Mouse (Mus musculus) hindbrain, embryonic 11.5 days (tissue): ENCODE measurements around the gene Rsph1. TPM values are rescaled to one million over a fixed set of nuclear protein-coding genes. Genes with fewer than 3 reads are reported as not detected.

Experiments used
- ATAC-seq: fragments of 200-750 bp; cut with Nextera tagmentation; 2 replicates; pipeline ENCODE4 v1.8.0; 2017; ENCODE audit warnings: mild to moderate bottlenecking, moderate TSS enrichment, moderate library complexity; ENCODE audit not compliant: low FRiP score
- DNase-seq: peaks from one replicate; pipeline ENCODE4 v3.0.0-alpha.2; 2015; ENCODE audit warnings: low spot score
- H3K27ac ChIP-seq: fragments of 300-500 bp; sonication (generic); 2 replicates; pipeline ENCODE4 v1.5.1; 2014; ENCODE audit warnings: mild to moderate bottlenecking, low read depth, low read length
- H3K27me3 ChIP-seq: fragments of 300-500 bp; sonication (generic); 2 replicates; pipeline ENCODE4 v1.6.1; 2014; ENCODE audit warnings: mild to moderate bottlenecking, low read length, moderate library complexity, mixed read lengths; ENCODE audit not compliant: control insufficient read depth, insufficient read depth
- H3K36me3 ChIP-seq: fragments of 300-500 bp; sonication (generic); 2 replicates; pipeline ENCODE4 v1.6.1; 2014; ENCODE audit warnings: mild to moderate bottlenecking, low read length, moderate library complexity, mixed read lengths; ENCODE audit not compliant: control insufficient read depth, insufficient read depth
- H3K4me1 ChIP-seq: fragments of 300-500 bp; sonication (generic); replicated peaks from 2 replicates; pipeline ENCODE4 v1.6.1; 2014; ENCODE audit warnings: low read length, mixed read lengths; ENCODE audit not compliant: control insufficient read depth, insufficient read depth
- H3K4me2 ChIP-seq: fragments of 300-500 bp; sonication (generic); replicated peaks from 2 replicates; pipeline ENCODE4 v1.6.1; 2014; ENCODE audit warnings: mild to moderate bottlenecking, low read depth, low read length
- H3K4me3 ChIP-seq: fragments of 300-500 bp; sonication (generic); 2 replicates; pipeline ENCODE4 v1.5.1; 2014; ENCODE audit warnings: low read depth, low read length
- H3K9ac ChIP-seq: fragments of 300-500 bp; sonication (generic); 2 replicates; pipeline ENCODE4 v1.6.1; 2014; ENCODE audit warnings: low read depth, low read length
- H3K9me3 ChIP-seq: fragments of 300-500 bp; sonication (generic); 2 replicates; pipeline ENCODE4 v1.6.1; 2016; ENCODE audit warnings: low read length; ENCODE audit not compliant: control insufficient read depth
- WGBS: fragments of 180-500 bp; shearing (Covaris S2); extraction: QIAGEN DNeasy Blood & Tissue Kit; methylation state at CpG from one replicate; pipeline ENCODE4 v1.1.7; 2014; 5-methylcytosine and 5-hydroxymethylcytosine counted together
- polyA plus RNA-seq: library from polyadenylated mRNA; unstranded; fragments of >200 nt; fragmentation: Nextera tagmentation; extraction: Ambion mirVana; gene quantifications from 2 replicates; pipeline ENCODE4 v1.2.1, GENCODE M21; 2014

Gene Rsph1
- polyA plus RNA-seq, 1 experiment from 2014 or later: 5.1 TPM

DNA sequence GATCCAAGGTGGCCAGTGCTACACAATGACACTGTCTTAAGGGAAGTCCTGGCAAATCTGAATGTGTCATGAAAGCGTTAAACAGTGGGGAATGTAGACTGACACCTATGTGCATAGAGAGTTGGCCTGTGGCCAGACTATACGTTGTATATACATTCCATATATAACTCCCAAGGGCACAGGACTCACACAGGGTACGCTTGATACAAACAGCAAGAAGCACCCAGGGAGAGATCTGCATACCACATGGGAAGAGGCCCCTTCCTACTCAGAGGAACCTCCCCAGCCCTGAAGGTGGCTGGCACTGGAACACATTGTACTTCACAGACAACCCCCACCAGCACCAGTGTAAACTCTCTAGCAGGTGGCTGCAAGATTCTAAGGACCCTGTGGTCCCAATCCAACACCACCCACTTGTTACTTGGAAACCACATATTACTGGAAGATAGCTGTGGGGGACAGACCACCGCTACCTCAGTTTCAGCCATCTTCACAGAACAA is 54.3 kb downstream of the Rsph1 start:
- 77% methylated on average over 4 of the region's 4 CpGs for WGBS
- ATAC-seq: no peak

DNA sequence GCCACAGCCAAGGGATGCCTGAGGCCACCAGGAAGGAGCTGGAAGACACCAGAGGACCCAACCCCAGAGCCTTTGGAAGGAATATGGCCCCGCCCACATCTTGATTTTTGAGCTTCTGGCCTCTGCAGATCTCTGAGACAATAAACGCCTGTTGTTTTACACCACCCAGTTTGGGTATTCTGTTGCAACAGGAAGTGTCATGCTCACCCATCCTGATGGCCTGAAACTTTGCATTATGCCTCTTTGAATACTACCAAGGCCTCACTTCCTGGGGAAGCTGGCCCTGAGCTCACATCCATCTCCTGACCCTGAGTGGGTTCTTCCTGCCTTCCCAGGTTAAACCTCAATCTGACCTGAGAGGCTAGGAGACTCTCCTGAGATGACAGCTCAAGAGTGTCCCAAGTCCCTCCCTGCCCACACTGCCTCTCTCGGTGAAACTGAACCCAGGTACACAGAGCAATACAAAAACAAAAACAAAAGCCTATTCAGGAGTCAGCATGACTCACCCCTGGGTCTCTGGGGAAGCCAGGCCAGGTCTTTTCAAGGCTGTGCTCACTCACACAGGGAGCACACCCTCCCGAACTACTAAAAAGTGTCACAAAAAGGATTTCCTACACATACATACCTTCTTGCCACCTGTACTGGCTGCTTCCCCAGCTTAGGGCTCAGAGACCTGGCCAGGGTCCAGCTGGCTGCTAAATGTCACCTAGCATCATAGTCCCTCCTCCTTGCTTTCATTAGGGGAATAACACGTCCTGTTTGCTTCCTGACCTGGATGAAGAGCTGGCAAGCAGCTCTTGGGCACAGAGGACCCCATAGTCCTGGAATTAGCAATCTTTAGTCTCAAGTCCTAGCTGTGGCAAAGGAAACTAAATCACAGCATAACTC is 60.9 kb downstream of the Rsph1 start:
- Histone ChIP-seq H3K9me3 (no peaks in the 10 kb centered on the region), H3K4me2 (no peak overlapping the region), H3K9ac (no peak overlapping the region), H3K27me3 (no peaks in the 10 kb centered on the region), H3K27ac (no peak overlapping the region), H3K4me3 (no peak overlapping the region), H3K36me3 (no peaks in the 10 kb centered on the region), H3K4me1 (no peaks in the 10 kb centered on the region)
- 53% methylated on average over 5 of the region's 5 CpGs for whole genome bisulfite sequencing
- ATAC-seq: no peak
- DNase-seq: no peak

More for the DNA sequence above, 54.3 kb downstream of the Rsph1 start:
- H3K9me3 ChIP-seq: no peaks in the 10 kb centered on the region
- H3K4me3 ChIP-seq: no peak overlapping the region
- no peak for DNase-seq
- no peak overlapping the region for H3K4me2 ChIP-seq
- no peak overlapping the region for H3K9ac ChIP-seq
- H3K27ac ChIP-seq: no peak overlapping the region
- no peaks in the 10 kb centered on the region for H3K4me1 ChIP-seq
- H3K27me3 ChIP-seq: no peaks in the 10 kb centered on the region
- H3K36me3 ChIP-seq: no peaks in the 10 kb centered on the region

DNA sequence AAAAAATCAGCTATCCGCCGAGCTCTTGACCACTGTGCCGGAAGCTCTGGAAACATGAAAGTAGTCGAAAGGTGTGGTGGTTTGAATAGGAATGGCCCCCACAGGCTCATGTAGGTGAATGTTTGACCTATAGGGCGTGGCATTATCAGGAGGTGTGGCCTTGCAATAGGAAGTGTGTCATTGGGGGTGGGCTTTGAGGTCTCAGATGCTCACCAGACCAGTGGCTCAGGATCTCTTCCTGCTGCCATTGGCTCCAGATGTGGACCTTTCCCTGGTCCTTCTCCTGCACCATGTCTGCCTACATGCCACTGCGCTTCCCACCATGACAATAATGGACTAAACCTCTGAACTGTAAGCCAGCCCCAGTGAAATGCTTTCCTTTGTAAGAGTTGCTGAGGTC is 65.3 kb downstream of the Rsph1 start:
- Histone ChIP-seq H3K9ac (no peak overlapping the region), H3K4me2 (no peak overlapping the region), H3K27me3 (no peaks in the 10 kb centered on the region), H3K36me3 (no peaks in the 10 kb centered on the region), H3K9me3 (no peaks in the 10 kb centered on the region), H3K4me1 (no peaks in the 10 kb centered on the region), H3K27ac (no peak overlapping the region), H3K4me3 (no peak overlapping the region)
- ATAC-seq (no peak), DNase-seq (no peak)
- 91% methylated on average over 6 of the region's 6 CpGs for WGBS

DNA sequence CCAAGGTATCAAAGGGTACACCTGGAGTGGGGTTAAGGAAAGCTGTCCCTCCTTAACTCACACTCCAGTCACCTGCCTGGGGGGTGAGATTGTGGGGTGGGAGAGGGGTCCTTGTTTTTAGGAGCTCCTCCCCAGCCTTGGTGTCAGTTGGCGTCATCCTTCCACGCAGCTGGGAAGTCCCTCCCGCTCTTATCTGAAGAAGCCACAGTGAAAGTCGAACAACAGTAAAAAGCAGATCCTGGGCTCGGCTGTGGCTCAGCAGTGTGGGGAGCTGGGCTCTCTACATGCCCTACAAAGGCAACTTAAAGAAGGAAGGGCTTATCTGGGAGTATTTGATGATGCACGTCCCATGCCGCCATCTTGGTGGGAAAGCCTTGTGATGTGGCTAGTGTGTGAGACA is 66.9 kb downstream of the Rsph1 start:
- H3K4me2 ChIP-seq: no peak overlapping the region
- no peaks in the 10 kb centered on the region for H3K9me3 ChIP-seq
- no peaks in the 10 kb centered on the region for H3K4me1 ChIP-seq
- H3K9ac ChIP-seq: no peak overlapping the region
- no peaks in the 10 kb centered on the region for H3K27me3 ChIP-seq
- H3K4me3 ChIP-seq: no peak overlapping the region
- ATAC-seq (no peak), DNase-seq (no peak)
- H3K36me3 ChIP-seq: no peaks in the 10 kb centered on the region
- no peak overlapping the region for H3K27ac ChIP-seq
- 87% methylated on average over 7 of the region's 7 CpGs for WGBS

DNA sequence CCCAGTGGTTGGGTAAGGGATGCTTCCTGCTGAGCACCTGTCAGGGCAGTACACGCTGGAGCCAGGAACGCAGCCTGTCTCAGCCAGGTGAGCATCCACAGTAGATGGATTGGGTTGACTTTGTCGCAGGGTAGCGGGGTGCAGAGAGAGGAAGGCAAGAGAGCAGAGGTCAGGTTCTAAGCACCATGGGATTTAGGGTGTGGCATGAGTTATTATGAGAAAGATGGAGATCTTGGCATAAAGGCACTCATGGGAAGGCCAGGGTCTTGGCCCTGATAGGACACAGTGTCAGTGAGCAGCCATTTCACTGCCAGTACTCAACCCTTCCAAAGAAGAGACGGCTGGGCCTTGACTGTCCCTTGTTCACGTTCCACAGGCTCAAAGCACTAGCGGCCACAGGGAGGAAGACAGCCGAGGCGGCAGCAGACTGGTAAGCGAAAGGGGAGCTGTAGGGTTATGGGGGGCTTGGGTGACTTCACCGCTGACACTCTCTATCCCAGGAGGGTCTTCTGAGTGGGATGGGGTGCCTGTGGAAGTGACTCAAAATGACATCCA is 67.7 kb downstream of the Rsph1 start:
- ATAC-seq (no peak), DNase-seq (no peak)
- no peak overlapping the region for H3K4me3 ChIP-seq
- H3K9ac ChIP-seq: no peak overlapping the region
- no peaks in the 10 kb centered on the region for H3K9me3 ChIP-seq
- H3K4me1 ChIP-seq: no peaks in the 10 kb centered on the region
- no peak overlapping the region for H3K27ac ChIP-seq
- 96% methylated on average over 11 of the region's 11 CpGs for WGBS
- H3K27me3 ChIP-seq: no peaks in the 10 kb centered on the region
- H3K36me3 ChIP-seq: no peaks in the 10 kb centered on the region
- no peak overlapping the region for H3K4me2 ChIP-seq

DNA sequence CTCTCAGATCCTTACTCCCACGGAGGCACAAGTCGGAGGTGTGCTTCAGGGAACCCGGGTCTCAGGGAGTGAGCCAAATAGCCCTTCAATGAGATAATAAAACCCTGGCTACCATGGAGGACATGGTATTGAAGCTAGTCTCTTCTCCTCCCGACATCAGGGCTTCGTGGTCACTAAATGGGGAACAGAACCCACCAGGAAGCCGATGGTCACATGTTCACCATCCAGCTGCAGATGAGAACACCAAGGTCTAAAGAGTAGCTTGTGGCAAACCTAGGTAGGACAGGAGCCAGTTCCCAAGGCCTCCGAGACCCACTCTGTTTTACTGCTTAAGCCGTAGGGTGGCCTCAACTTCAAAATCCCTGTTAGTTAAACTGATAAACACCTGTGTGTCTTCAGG is 68.5 kb downstream of the Rsph1 start:
- H3K4me2 ChIP-seq: no peak overlapping the region
- no peaks in the 10 kb centered on the region for H3K9me3 ChIP-seq
- DNase-seq: no peak
- no peak overlapping the region for H3K9ac ChIP-seq
- no peaks in the 10 kb centered on the region for H3K36me3 ChIP-seq
- H3K4me1 ChIP-seq: no peaks in the 10 kb centered on the region
- no peak overlapping the region for H3K4me3 ChIP-seq
- no peak for ATAC-seq
- H3K27ac ChIP-seq: no peak overlapping the region
- no peaks in the 10 kb centered on the region for H3K27me3 ChIP-seq
- WGBS: 90% methylated on average over 8 of the region's 8 CpGs

DNA sequence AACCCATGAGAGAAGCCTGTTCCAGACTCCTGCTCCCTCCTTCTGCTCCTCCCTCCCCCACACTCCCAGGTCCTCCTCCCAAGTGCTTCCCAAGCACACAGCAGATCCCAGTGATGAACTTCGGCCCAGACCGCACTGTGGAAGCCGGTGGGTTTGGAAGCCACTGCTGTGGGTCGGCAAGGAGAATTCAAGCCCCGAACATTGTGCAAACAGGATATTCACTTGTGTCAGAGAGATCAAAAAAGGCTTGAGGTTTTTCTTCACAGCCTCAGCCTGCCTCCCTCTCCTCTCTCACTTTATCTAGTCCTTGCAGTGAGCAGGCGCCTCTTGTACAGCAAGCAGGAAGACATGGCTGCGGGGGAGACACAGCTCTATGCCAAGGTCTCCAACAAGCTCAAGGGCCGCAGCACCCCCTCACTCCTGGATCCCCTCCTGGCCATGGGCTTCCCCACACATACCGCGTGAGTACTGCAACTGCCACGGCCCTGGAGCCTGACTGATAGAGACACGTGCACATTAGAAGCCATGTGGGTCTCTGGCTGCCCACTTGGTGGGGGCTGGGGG is 69.3 kb downstream of the Rsph1 start, which contains the start of gene Ubash3a:
Gene Ubash3a (plus strand): TSS at position 103 of the 564 bp plus-strand sequence.
- WGBS: 83% methylated on average over 12 of the region's 12 CpGs

More for the DNA sequence above, 69.3 kb downstream of the Rsph1 start, which contains the start of gene Ubash3a:
- Histone ChIP-seq H3K27me3 (no peaks in the 10 kb centered on the region), H3K4me1 (no peaks in the 10 kb centered on the region), H3K9me3 (no peaks in the 10 kb centered on the region), H3K36me3 (no peaks in the 10 kb centered on the region), H3K9ac (no peak within 1 kb of the TSS), H3K4me3 (no peak within 1 kb of the TSS), H3K27ac (no peak within 1 kb of the TSS), H3K4me2 (no peak within 1 kb of the TSS)
- no peak for DNase-seq
- ATAC-seq: no peak
